ENCODE assay signal across 20 mouse cellular contexts in the genomic region with DNA sequence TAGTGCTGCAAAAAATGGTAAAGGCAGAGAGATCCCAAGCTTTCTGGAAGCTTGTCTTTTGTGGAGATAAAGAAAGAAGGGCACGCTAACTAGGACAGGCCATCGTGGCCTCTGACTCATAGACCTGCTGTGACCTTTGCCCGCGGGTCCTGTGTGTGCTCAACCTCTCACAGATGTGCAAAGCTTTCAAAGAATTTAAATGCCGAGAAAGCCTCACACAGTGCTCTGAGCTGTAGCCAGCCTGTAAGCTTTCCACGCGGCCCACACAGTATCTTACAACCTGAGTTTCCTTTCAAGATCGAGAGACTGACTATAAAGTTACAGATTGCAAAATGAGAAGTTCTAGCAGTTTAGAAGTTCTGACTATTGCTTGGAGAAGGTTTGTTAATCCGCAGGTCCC. TPM values are rescaled to one million over a fixed set of nuclear protein-coding genes. Genes with fewer than 3 reads are reported as not detected.
DNase-seq lines count a peak whose midpoint lies in the region; ATAC-seq and TF ChIP-seq lines count a peak whose summit lies in the region.
"Had no signal": no experiment of that assay in that cellular context is flagged by ENCODE, and none has a peak within 500 bp of the region (broad histone marks: within the 10 kb centered on the region; RNA-seq: fewer than 3 reads in every experiment).

No protein-coding gene starts in this region.

- no peaks in the 10 kb centered on the region for H3K36me3 ChIP-seq in hindbrain, embryonic 10.5 days
- no peaks in the 10 kb centered on the region for H3K36me3 ChIP-seq in hindbrain, postnatal 0 days (ENCODE audit: insufficient read depth, low read length)
- H3K36me3 ChIP-seq in testis, adult 2 months (ENCODE audit: control insufficient read depth, insufficient read depth, low read length) = no peaks in the 10 kb centered on the region
- H3K36me3 ChIP-seq in limb, embryonic 10.5 days = no peaks in the 10 kb centered on the region
- H3K36me3 ChIP-seq: embryonic facial prominence, embryonic 15.5 days; hindbrain, embryonic 13.5 days; liver, embryonic 13.5 days; midbrain, embryonic 15.5 days; neural tube, embryonic 15.5 days; stomach, embryonic 15.5 days had no signal

- no peak for TF ChIP-seq CTCF in hindbrain, postnatal 0 days (IDR thresholded peaks at IDR 0.05; ENCODE audit: low read depth)
- no peak for TF ChIP-seq CTCF in testis, adult 2 months (IDR thresholded peaks at IDR 0.05; ENCODE audit: control insufficient read depth, insufficient read depth, insufficient replicate concordance, low read depth, low read length)

- no peak overlapping the region for H3K4me3 ChIP-seq in hindbrain, embryonic 10.5 days
- H3K4me3 ChIP-seq in hindbrain, postnatal 0 days (ENCODE audit: low read length) = no peak overlapping the region
- H3K4me3 ChIP-seq in testis, adult 2 months (ENCODE audit: control insufficient read depth, low read depth, low read length) = no peak overlapping the region
- H3K4me3 ChIP-seq in limb, embryonic 10.5 days = no peak overlapping the region
- H3K4me3 ChIP-seq: embryonic facial prominence, embryonic 15.5 days; hindbrain, embryonic 13.5 days; layer of hippocampus, adult 2 months; liver, embryonic 13.5 days; midbrain, embryonic 15.5 days; neural tube, embryonic 15.5 days; stomach, embryonic 15.5 days had no signal

- TF ChIP-seq POLR2A in testis, adult 2 months (IDR thresholded peaks at IDR 0.05; ENCODE audit: control insufficient read depth, low read depth, low read length) = no peak

- DNase-seq in hindbrain, embryonic 10.5 days (ENCODE audit: low spot score) = no peak
- no peak for DNase-seq in hindbrain, postnatal 0 days (ENCODE audit: low spot score)
- no peak for DNase-seq in testis, postnatal 10 days (ENCODE audit: low spot score)
- DNase-seq in embryo, embryonic 10.5 days (ENCODE audit: low spot score) = peak; percentile 46
- DNase-seq in yolk sac, embryonic 10.5 days (ENCODE audit: low spot score) = peak; percentile 75
- DNase-seq in limb, embryonic 10.5 days (ENCODE audit: low spot score) = no peak
- DNase-seq: heart, postnatal 10 days; liver, embryonic 13.5 days; right cerebral cortex, postnatal 25 days had no signal

- 44% methylated on average over 9 of the region's 9 CpGs for WGBS in hindbrain, embryonic 10.5 days
- 43% methylated on average over 9 of the region's 9 CpGs for WGBS in hindbrain, postnatal 0 days
- 47% methylated on average over 9 of the region's 9 CpGs for WGBS in limb, embryonic 10.5 days

- H3K9ac ChIP-seq in hindbrain, postnatal 0 days (replicated peaks; ENCODE audit: low read length) = no peak overlapping the region
- H3K9ac ChIP-seq: embryonic facial prominence, embryonic 15.5 days; hindbrain, embryonic 13.5 days; liver, embryonic 13.5 days; midbrain, embryonic 15.5 days; neural tube, embryonic 15.5 days; stomach, embryonic 15.5 days had no signal

- ATAC-seq in hindbrain, postnatal 0 days = no peak
- ATAC-seq: forebrain, embryonic 16.5 days; midbrain, embryonic 15.5 days; Patski had no signal

- peaks cover 22% of the 10 kb centered on the region for H3K4me1 ChIP-seq in hindbrain, embryonic 10.5 days (replicated peaks)
- H3K4me1 ChIP-seq in hindbrain, postnatal 0 days (ENCODE audit: insufficient read depth, low read length) = no peaks in the 10 kb centered on the region
- H3K4me1 ChIP-seq in testis, adult 2 months (ENCODE audit: control insufficient read depth, insufficient read depth, low read length) = peaks cover 9% of the 10 kb centered on the region
- H3K4me1 ChIP-seq in limb, embryonic 10.5 days = peaks cover 10% of the 10 kb centered on the region; the same call in 1 of the 2 replicates
- H3K4me1 ChIP-seq: midbrain, embryonic 15.5 days; neural tube, embryonic 15.5 days had no signal

- no peak overlapping the region for H3K4me2 ChIP-seq in hindbrain, postnatal 0 days (ENCODE audit: low read depth, low read length)
- H3K4me2 ChIP-seq: embryonic facial prominence, embryonic 15.5 days; heart, embryonic 11.5 days; hindbrain, embryonic 13.5 days; liver, embryonic 13.5 days; midbrain, embryonic 15.5 days; neural tube, embryonic 15.5 days; stomach, embryonic 15.5 days had no signal

- H3K27ac ChIP-seq in hindbrain, embryonic 10.5 days = peak overlapping the region; percentile 16; the same call in 1 of the 2 replicates
- no peak overlapping the region for H3K27ac ChIP-seq in hindbrain, postnatal 0 days
- 0 out of 2 replicates have a peak overlapping the region, but pooled peaks have one; percentile 60 for H3K27ac ChIP-seq in testis, adult 2 months (ENCODE audit: control insufficient read depth, insufficient read depth, low read depth, low read length)
- H3K27ac ChIP-seq in limb, embryonic 10.5 days = no peak overlapping the region
- H3K27ac ChIP-seq: embryonic facial prominence, embryonic 15.5 days; hindbrain, embryonic 13.5 days; layer of hippocampus, adult 2 months; liver, embryonic 13.5 days; macrophage; midbrain, embryonic 15.5 days; neural tube, embryonic 15.5 days; stomach, embryonic 15.5 days had no signal

- no peaks in the 10 kb centered on the region for H3K9me3 ChIP-seq in hindbrain, embryonic 10.5 days
- no peaks in the 10 kb centered on the region for H3K9me3 ChIP-seq in hindbrain, postnatal 0 days (ENCODE audit: low read length)
- no peaks in the 10 kb centered on the region for H3K9me3 ChIP-seq in limb, embryonic 10.5 days (replicated peaks)
- H3K9me3 ChIP-seq: embryonic facial prominence, embryonic 15.5 days; hindbrain, embryonic 13.5 days; liver, embryonic 13.5 days; midbrain, embryonic 15.5 days; neural tube, embryonic 15.5 days; stomach, embryonic 15.5 days had no signal

- H3K27me3 ChIP-seq in hindbrain, embryonic 10.5 days (ENCODE audit: insufficient read depth, poor library complexity, severe bottlenecking) = no peaks in the 10 kb centered on the region
- H3K27me3 ChIP-seq in hindbrain, postnatal 0 days (ENCODE audit: insufficient read depth, low read length) = no peaks in the 10 kb centered on the region
- H3K27me3 ChIP-seq in testis, adult 2 months (ENCODE audit: control insufficient read depth, insufficient read depth, low read length) = no peaks in the 10 kb centered on the region
- H3K27me3 ChIP-seq in limb, embryonic 10.5 days (ENCODE audit: low read depth, poor library complexity, severe bottlenecking) = no peaks in the 10 kb centered on the region
- H3K27me3 ChIP-seq: embryonic facial prominence, embryonic 15.5 days; hindbrain, embryonic 13.5 days; midbrain, embryonic 15.5 days; stomach, embryonic 15.5 days had no signal

RNA-seq across cellular contexts. Expression of a gene that starts 12.0 kb away (rescaled TPM):
- polyA plus RNA-seq in hindbrain, embryonic 10.5 days (2016; fragmentation: Nextera tagmentation; extraction: Ambion mirVana) = 26.0 and 31.7 TPM in 2 replicates
- 43.8 and 45.5 TPM in 2 replicates for total RNA-seq in hindbrain, postnatal 0 days (2014; rRNA removed)
- 50.6 and 52.0 TPM in 2 replicates for polyA plus RNA-seq in hindbrain, postnatal 0 days (2015; fragmentation: Nextera tagmentation; extraction: Ambion mirVana)
- polyA plus RNA-seq in testis, adult 2 months (2012; rRNA removed) = 20.4 and 22.0 TPM in 2 replicates
- 19.0 and 25.2 TPM in 2 replicates for polyA plus RNA-seq in limb, embryonic 10.5 days (2016; fragmentation: Nextera tagmentation; extraction: Ambion mirVana)

RNA-seq across cellular contexts. Expression of a gene that starts 14.4 kb away (rescaled TPM):
- polyA plus RNA-seq in hindbrain, embryonic 10.5 days (2016; fragmentation: Nextera tagmentation; extraction: Ambion mirVana) = 13.8 and 14.0 TPM in 2 replicates
- total RNA-seq in hindbrain, postnatal 0 days (2014; rRNA removed) = 11.0 and 12.7 TPM in 2 replicates
- 12.7 and 16.4 TPM in 2 replicates for polyA plus RNA-seq in hindbrain, postnatal 0 days (2015; fragmentation: Nextera tagmentation; extraction: Ambion mirVana)
- polyA plus RNA-seq in testis, adult 2 months (2012; rRNA removed) = 6.9 and 7.8 TPM in 2 replicates
- 11.1 and 11.2 TPM in 2 replicates for polyA plus RNA-seq in limb, embryonic 10.5 days (2016; fragmentation: Nextera tagmentation; extraction: Ambion mirVana)

RNA-seq across cellular contexts. Expression of a gene that starts 44.8 kb away (rescaled TPM):
- polyA plus RNA-seq in hindbrain, embryonic 10.5 days (2016; fragmentation: Nextera tagmentation; extraction: Ambion mirVana) = 55.0 and 75.5 TPM in 2 replicates
- total RNA-seq in hindbrain, postnatal 0 days (2014; rRNA removed) = 361 and 373 TPM in 2 replicates
- polyA plus RNA-seq in hindbrain, postnatal 0 days (2015; fragmentation: Nextera tagmentation; extraction: Ambion mirVana) = 177 and 182 TPM in 2 replicates
- polyA plus RNA-seq in testis, adult 2 months (2012; rRNA removed) = 23.2 and 28.4 TPM in 2 replicates
- 28.5 and 36.3 TPM in 2 replicates for polyA plus RNA-seq in limb, embryonic 10.5 days (2016; fragmentation: Nextera tagmentation; extraction: Ambion mirVana)

Comparison
In these comparisons a context has a peak if more than half of its experiments do, and no peak if none do; other contexts are left out.
1. H3K27ac ChIP-seq: peak in hindbrain, embryonic 10.5 days (single experiment) and testis, adult 2 months (single experiment); none in hindbrain, postnatal 0 days (single experiment) and limb, embryonic 10.5 days (single experiment).
2. DNase-seq: peak in embryo, embryonic 10.5 days (single experiment) and yolk sac, embryonic 10.5 days (single experiment); none in hindbrain, embryonic 10.5 days (single experiment), hindbrain, postnatal 0 days (single experiment), testis, postnatal 10 days (single experiment) and limb, embryonic 10.5 days (single experiment).